Mouse (Mus musculus) liver, adult 2 months (tissue): ENCODE data around the gene Bpifb4. TPM values are rescaled to one million over a fixed set of nuclear protein-coding genes. Genes with fewer than 3 reads are reported as not detected.
A peak's percentile ranks its signal among the peaks of the same experiment; 100 is the strongest.

Source experiments
- DNase-seq: peaks from one replicate; pipeline ENCODE4 v3.0.0-alpha.2; 2011; ENCODE audit warnings: low read depth, low spot score; ENCODE audit errors: extremely low read depth
- H3K27ac ChIP-seq: fragments of 200-500 bp; replicated peaks from 2 replicates; pipeline ENCODE4 v1.5.1; 2012; ENCODE audit warnings: low read depth, mild to moderate bottlenecking, control low read depth, inconsistent platforms, low read length; ENCODE audit not compliant: insufficient read depth
- H3K27me3 ChIP-seq: fragments of 200-500 bp; 2 replicates; pipeline ENCODE4 v1.6.1; 2012; ENCODE audit warnings: mild to moderate bottlenecking, moderate library complexity, low read length, inconsistent platforms; ENCODE audit not compliant: control insufficient read depth, insufficient read depth
- H3K36me3 ChIP-seq: fragments of 200-500 bp; 2 replicates; pipeline ENCODE4 v1.6.1; 2012; ENCODE audit warnings: low read length, inconsistent platforms; ENCODE audit not compliant: control insufficient read depth, insufficient read depth
- H3K4me1 ChIP-seq: fragments of 200-500 bp; 2 replicates; pipeline ENCODE4 v1.6.1; 2011; ENCODE audit warnings: low read length; ENCODE audit not compliant: control insufficient read depth, insufficient read depth
- H3K4me3 ChIP-seq: fragments of 200-500 bp; 2 replicates; pipeline ENCODE4 v1.5.1; 2011; ENCODE audit warnings: low read depth, mild to moderate bottlenecking, control low read depth, low read length, moderate library complexity; ENCODE audit not compliant: insufficient read depth
- H3K79me2 ChIP-seq: fragments of 200-500 bp; 2 replicates; pipeline ENCODE4 v1.6.1; 2012; ENCODE audit warnings: inconsistent platforms, mild to moderate bottlenecking, low read length, moderate library complexity; ENCODE audit not compliant: control insufficient read depth, insufficient read depth
- H3K9ac ChIP-seq: fragments of 200-500 bp; 2 replicates; pipeline ENCODE4 v1.6.1; 2012; ENCODE audit warnings: low read depth, mild to moderate bottlenecking, control low read depth, inconsistent platforms, low read length
- CTCF ChIP-seq: fragments of 200-500 bp; IDR thresholded peaks from 2 replicates; pipeline ENCODE4 v1.5.1; 2011; ENCODE audit warnings: low read depth, low read length, control low read depth
- POLR2A ChIP-seq: fragments of 200-500 bp; IDR thresholded peaks from 2 replicates; pipeline ENCODE4 v1.6.1; 2011; ENCODE audit warnings: low read length, control low read depth; ENCODE audit not compliant: insufficient read depth; ENCODE audit errors: extremely low read depth
- WGBS: fragments of 180-500 bp; shearing (Covaris S2); methylation state at CpG from one replicate; pipeline ENCODE4 v1.1.7; 2018; 5-methylcytosine and 5-hydroxymethylcytosine counted together
- polyA plus RNA-seq: library from polyadenylated mRNA; depleted of rRNA; stranded (reverse); fragments of >200 nt; gene quantifications from 2 replicates; pipeline ENCODE4 v1.2.3, GENCODE M21; 2012
- total RNA-seq: library from RNA; depleted of rRNA; stranded (reverse); fragments of >200 nt; gene quantifications from 2 replicates; pipeline ENCODE4 v1.2.3, GENCODE M21; 2014

Bpifb4 gene
- total and polyA plus RNA-seq, 2 experiments, result not detected

GRCm38 (mm10) chr2:153970221-153970620, 32.2 kb downstream of the Bpifb4 start:
- Histone ChIP-seq H3K79me2 (no peaks in the 10 kb centered on the region), H3K4me1 (no peaks in the 10 kb centered on the region), H3K9ac (no peak overlapping the region), H3K27ac (no peak overlapping the region), H3K36me3 (no peaks in the 10 kb centered on the region), H3K4me3 (no peak overlapping the region), H3K27me3 (0 out of 2 replicates have a peak, but pooled peaks cover 4% of the 10 kb centered on the region)
- TF ChIP-seq CTCF, result no peak
- TF ChIP-seq POLR2A, result no peak
- DNase-seq, result no peak
- 80% methylated on average over 5 of the region's 5 CpGs for WGBS

GRCm38 (mm10) chr2:153974582-153974981, 36.6 kb downstream of the Bpifb4 start, which contains the start of gene Bpifa6:
Bpifa6 (plus strand) TSS chr2:153974945.
- Histone ChIP-seq H3K4me1 (no peaks in the 10 kb centered on the region), H3K4me3 (no peak within 1 kb of the TSS), H3K36me3 (no peaks in the 10 kb centered on the region), H3K79me2 (no peaks in the 10 kb centered on the region), H3K27ac (no peak within 1 kb of the TSS), H3K27me3 (0 out of 2 replicates have a peak, but pooled peaks cover 4% of the 10 kb centered on the region), H3K9ac (no peak within 1 kb of the TSS)
- WGBS, result 54% methylated on average over 5 of the region's 5 CpGs
- DNase-seq, result no peak
- no peak for TF ChIP-seq POLR2A
- TF ChIP-seq CTCF, result no peak

- Histone ChIP-seq H3K9ac (no peak overlapping the region), H3K36me3 (no peaks in the 10 kb centered on the region), H3K79me2 (no peaks in the 10 kb centered on the region), H3K27me3 (0 out of 2 replicates have a peak, but pooled peaks cover 2% of the 10 kb centered on the region), H3K4me3 (no peak overlapping the region), H3K4me1 (no peaks in the 10 kb centered on the region), H3K27ac (no peak overlapping the region)
- 3% methylated on average over 7 of the region's 7 CpGs for WGBS
- TF ChIP-seq POLR2A (no peak), CTCF (peak; percentile 96)
- peak; percentile 41 for DNase-seq
These were observed 57.8 kb downstream of the Bpifb4 start for GRCm38 (mm10) chr2:153995770-153996169.

GRCm38 (mm10) chr2:154000501-154000900, 62.5 kb downstream of the Bpifb4 start:
- no peaks in the 10 kb centered on the region for H3K27me3 ChIP-seq
- TF ChIP-seq CTCF, result no peak
- TF ChIP-seq POLR2A, result no peak
- no peak overlapping the region for H3K27ac ChIP-seq
- H3K79me2 ChIP-seq, result no peaks in the 10 kb centered on the region
- no peaks in the 10 kb centered on the region for H3K36me3 ChIP-seq
- no peak for DNase-seq
- H3K9ac ChIP-seq, result no peak overlapping the region
- WGBS, result 72% methylated on average over 3 of the region's 3 CpGs
- H3K4me1 ChIP-seq, result no peaks in the 10 kb centered on the region
- H3K4me3 ChIP-seq, result no peak overlapping the region

GRCm38 (mm10) chr2:154001056-154001455, 63.0 kb downstream of the Bpifb4 start:
- no peak overlapping the region for H3K4me3 ChIP-seq
- H3K27me3 ChIP-seq, result no peaks in the 10 kb centered on the region
- no peak overlapping the region for H3K27ac ChIP-seq
- DNase-seq, result no peak
- H3K79me2 ChIP-seq, result no peaks in the 10 kb centered on the region
- H3K4me1 ChIP-seq, result no peaks in the 10 kb centered on the region
- TF ChIP-seq POLR2A (no peak), CTCF (no peak)
- H3K36me3 ChIP-seq, result no peaks in the 10 kb centered on the region
- no peak overlapping the region for H3K9ac ChIP-seq

- Histone ChIP-seq H3K27me3 (no peaks in the 10 kb centered on the region), H3K9ac (no peak overlapping the region), H3K79me2 (no peaks in the 10 kb centered on the region), H3K36me3 (no peaks in the 10 kb centered on the region), H3K4me3 (no peak overlapping the region), H3K27ac (no peak overlapping the region), H3K4me1 (no peaks in the 10 kb centered on the region)
- no peak for DNase-seq
- WGBS, result 88% methylated on average over 1 of the region's 1 CpGs
- no peak for TF ChIP-seq POLR2A
- no peak for TF ChIP-seq CTCF
These were observed 66.4 kb downstream of the Bpifb4 start for GRCm38 (mm10) chr2:154004456-154004855.
